Mouse (Mus musculus) heart, embryonic 12.5 days (tissue): ENCODE measurements at regions not wholly inside any gene's neighbourhood (a gene's known extent, or its start where the extent isn't known, plus 50 kb on each side); places are given as distances from the start of the nearest gene placed in this dataset.

ENCODE experiments used
- ATAC-seq: fragments of 200-750 bp; cut with Nextera tagmentation; 2 replicates; pipeline ENCODE4 v1.8.0; 2017; ENCODE audit warnings: moderate TSS enrichment, moderate library complexity; ENCODE audit not compliant: insufficient number of reproducible peaks, low FRiP score
- H3K27ac ChIP-seq: fragments of 300-500 bp; sonication (generic); 2 replicates; pipeline ENCODE4 v1.5.1; 2016; ENCODE audit warnings: mild to moderate bottlenecking, moderate library complexity; ENCODE audit not compliant: poor library complexity, severe bottlenecking
- H3K27me3 ChIP-seq: fragments of 300-500 bp; sonication (generic); replicated peaks from 2 replicates; pipeline ENCODE4 v1.6.1; 2016; ENCODE audit warnings: mild to moderate bottlenecking, moderate library complexity
- H3K36me3 ChIP-seq: fragments of 300-500 bp; sonication (generic); 2 replicates; pipeline ENCODE4 v1.6.1; 2016; ENCODE audit warnings: mild to moderate bottlenecking, moderate library complexity
- H3K4me1 ChIP-seq: fragments of 300-500 bp; sonication (generic); replicated peaks from 2 replicates; pipeline ENCODE4 v1.6.1; 2016; ENCODE audit warnings: mild to moderate bottlenecking
- H3K4me2 ChIP-seq: fragments of 300-500 bp; sonication (generic); 2 replicates; pipeline ENCODE4 v1.6.1; 2016; ENCODE audit warnings: mild to moderate bottlenecking, moderate library complexity
- H3K4me3 ChIP-seq: fragments of 300-500 bp; sonication (generic); 2 replicates; pipeline ENCODE4 v1.5.1; 2016; ENCODE audit warnings: mild to moderate bottlenecking
- H3K9ac ChIP-seq: fragments of 300-500 bp; sonication (generic); 2 replicates; pipeline ENCODE4 v1.6.1; 2016; ENCODE audit warnings: mild to moderate bottlenecking, moderate library complexity
- H3K9me3 ChIP-seq: fragments of 300-500 bp; sonication (generic); replicated peaks from 2 replicates; pipeline ENCODE4 v1.6.1; 2016; ENCODE audit warnings: mild to moderate bottlenecking, moderate library complexity
- WGBS: fragments of 180-500 bp; shearing (Covaris S2); methylation state at CpG from one replicate; pipeline ENCODE4 v1.1.7; 2016; 5-methylcytosine and 5-hydroxymethylcytosine counted together

- WGBS = 34% methylated on average over 12 of the region's 12 CpGs
Measured at GRCm38 (mm10) chr12:106480281-106481060, 470.4 kb downstream of the Vrk1 start.

GRCm38 (mm10) chr12:106501622-106502327 lies 491.7 kb downstream of the Vrk1 start:
- Histone ChIP-seq H3K36me3 (no peaks in the 10 kb centered on the region), H3K27ac (no peak overlapping the region), H3K9me3 (no peaks in the 10 kb centered on the region), H3K4me2 (no peak overlapping the region), H3K27me3 (0 out of 2 replicates have a peak, but pooled peaks cover 13% of the 10 kb centered on the region), H3K4me3 (no peak overlapping the region), H3K9ac (no peak overlapping the region), H3K4me1 (no peaks in the 10 kb centered on the region)
- WGBS = 54% methylated on average over 12 of the region's 12 CpGs
- ATAC-seq = no peak

More at GRCm38 (mm10) chr12:106480281-106481060, 470.4 kb downstream of the Vrk1 start:
- Histone ChIP-seq H3K36me3 (no peaks in the 10 kb centered on the region), H3K9ac (no peak overlapping the region), H3K4me2 (no peak overlapping the region), H3K27ac (no peak overlapping the region), H3K9me3 (no peaks in the 10 kb centered on the region), H3K27me3 (peaks cover 62% of the 10 kb centered on the region), H3K4me3 (no peak overlapping the region), H3K4me1 (peaks cover 7% of the 10 kb centered on the region; the same call in 1 of the 2 replicates)
- no peak for ATAC-seq

- 0 out of 2 replicates have a peak, but pooled peaks cover 13% of the 10 kb centered on the region for H3K27me3 ChIP-seq
- no peak for ATAC-seq
- H3K4me3 ChIP-seq = no peak overlapping the region
- 77% methylated on average over 8 of the region's 8 CpGs for WGBS
- no peak overlapping the region for H3K9ac ChIP-seq
- no peak overlapping the region for H3K27ac ChIP-seq
- no peak overlapping the region for H3K4me2 ChIP-seq
- no peaks in the 10 kb centered on the region for H3K4me1 ChIP-seq
- no peaks in the 10 kb centered on the region for H3K9me3 ChIP-seq
- H3K36me3 ChIP-seq = no peaks in the 10 kb centered on the region
Measured at GRCm38 (mm10) chr12:106504285-106504684, 494.3 kb downstream of the Vrk1 start.

GRCm38 (mm10) chr12:106514057-106514456 lies 504.0 kb downstream of the Vrk1 start:
- no peak for ATAC-seq
- Histone ChIP-seq H3K27ac (no peak overlapping the region), H3K4me2 (no peak overlapping the region), H3K9ac (no peak overlapping the region), H3K27me3 (peaks cover 5% of the 10 kb centered on the region; the same call in 1 of the 2 replicates), H3K4me3 (no peak overlapping the region), H3K36me3 (no peaks in the 10 kb centered on the region), H3K4me1 (0 out of 2 replicates have a peak, but pooled peaks cover 11% of the 10 kb centered on the region), H3K9me3 (no peaks in the 10 kb centered on the region)
- WGBS = 75% methylated on average over 11 of the region's 11 CpGs

- WGBS = 54% methylated on average over 17 of the region's 17 CpGs
- no peak overlapping the region for H3K27ac ChIP-seq
- H3K4me1 ChIP-seq = 0 out of 2 replicates have a peak, but pooled peaks cover 11% of the 10 kb centered on the region
- no peak overlapping the region for H3K4me3 ChIP-seq
- no peak for ATAC-seq
- no peak overlapping the region for H3K9ac ChIP-seq
- H3K4me2 ChIP-seq = no peak overlapping the region
- H3K9me3 ChIP-seq = no peaks in the 10 kb centered on the region
- H3K36me3 ChIP-seq = no peaks in the 10 kb centered on the region
- peaks cover 10% of the 10 kb centered on the region; the same call in 1 of the 2 replicates for H3K27me3 ChIP-seq
Measured at GRCm38 (mm10) chr12:106515257-106515788, 505.3 kb downstream of the Vrk1 start.

GRCm38 (mm10) chr12:106519141-106519540 lies 509.1 kb downstream of the Vrk1 start:
- no peaks in the 10 kb centered on the region for H3K9me3 ChIP-seq
- ATAC-seq = no peak
- H3K9ac ChIP-seq = no peak overlapping the region
- WGBS = 64% methylated on average over 5 of the region's 5 CpGs
- no peak overlapping the region for H3K27ac ChIP-seq
- H3K4me2 ChIP-seq = no peak overlapping the region
- no peaks in the 10 kb centered on the region for H3K36me3 ChIP-seq
- H3K27me3 ChIP-seq = peaks cover 11% of the 10 kb centered on the region; the same call in 1 of the 2 replicates
- no peak overlapping the region for H3K4me3 ChIP-seq
- 0 out of 2 replicates have a peak, but pooled peaks cover 11% of the 10 kb centered on the region for H3K4me1 ChIP-seq

- ATAC-seq = no peak
- Histone ChIP-seq H3K36me3 (no peaks in the 10 kb centered on the region), H3K4me3 (no peak overlapping the region), H3K4me1 (peaks cover 16% of the 10 kb centered on the region), H3K4me2 (no peak overlapping the region), H3K9ac (no peak overlapping the region), H3K27me3 (peaks cover 22% of the 10 kb centered on the region), H3K27ac (no peak overlapping the region), H3K9me3 (peaks cover 4% of the 10 kb centered on the region; the same call in 1 of the 2 replicates)
- 70% methylated on average over 4 of the region's 4 CpGs for WGBS
Measured at GRCm38 (mm10) chr12:106524411-106524810, 514.4 kb downstream of the Vrk1 start.

- Histone ChIP-seq H3K27me3 (peaks cover 28% of the 10 kb centered on the region), H3K4me1 (peaks cover 16% of the 10 kb centered on the region), H3K36me3 (no peaks in the 10 kb centered on the region), H3K4me3 (no peak overlapping the region), H3K9me3 (peaks cover 4% of the 10 kb centered on the region; the same call in 1 of the 2 replicates), H3K9ac (no peak overlapping the region), H3K27ac (no peak overlapping the region), H3K4me2 (peak overlapping the region; percentile 42)
- ATAC-seq = no peak
- WGBS = 70% methylated on average over 8 of the region's 8 CpGs
Measured at GRCm38 (mm10) chr12:106527116-106527515, 517.1 kb downstream of the Vrk1 start.

GRCm38 (mm10) chr12:106527699-106528434 lies 517.8 kb downstream of the Vrk1 start:
- H3K27me3 ChIP-seq = peaks cover 28% of the 10 kb centered on the region
- peak overlapping the region; percentile 42 for H3K4me2 ChIP-seq
- 0 out of 2 replicates have a peak overlapping the region, but pooled peaks have one; percentile 6 for H3K4me3 ChIP-seq

GRCm38 (mm10) chr12:106528521-106528920 lies 518.5 kb downstream of the Vrk1 start:
- H3K9ac ChIP-seq = no peak overlapping the region
- H3K27ac ChIP-seq = no peak overlapping the region
- no peak overlapping the region for H3K4me3 ChIP-seq
- H3K27me3 ChIP-seq = peaks cover 28% of the 10 kb centered on the region
- peak overlapping the region; percentile 20; the same call in 1 of the 2 replicates for H3K4me2 ChIP-seq
- no peak for ATAC-seq
- H3K36me3 ChIP-seq = no peaks in the 10 kb centered on the region
- WGBS = 20% methylated on average over 10 of the region's 10 CpGs
- H3K4me1 ChIP-seq = peaks cover 16% of the 10 kb centered on the region
- H3K9me3 ChIP-seq = peaks cover 4% of the 10 kb centered on the region; the same call in 1 of the 2 replicates

More at GRCm38 (mm10) chr12:106527699-106528434, 517.8 kb downstream of the Vrk1 start:
- peaks cover 4% of the 10 kb centered on the region; the same call in 1 of the 2 replicates for H3K9me3 ChIP-seq
- no peak overlapping the region for H3K27ac ChIP-seq
- 6% methylated on average over 20 of the region's 20 CpGs for WGBS
- H3K36me3 ChIP-seq = no peaks in the 10 kb centered on the region
- no peak for ATAC-seq
- peaks cover 16% of the 10 kb centered on the region for H3K4me1 ChIP-seq
- no peak overlapping the region for H3K9ac ChIP-seq
